8 mouse cellular contexts compared by ENCODE assay signal in genomic region chr9:57522114-57522860, GRCm38 (mm10). TPM values are rescaled to one million over a fixed set of nuclear protein-coding genes. Genes with fewer than 3 reads are reported as not detected.
DNase-seq lines count a peak whose midpoint lies in the region; ATAC-seq lines count a peak whose summit lies in the region.

No protein-coding gene starts in this region.

- peak; percentile 27 for DNase-seq in cerebellum, adult 9-10 months
- DNase-seq in 3T3-L1 (ENCODE audit: low read depth, low spot score): peak; percentile 39
- no peak for DNase-seq in liver, embryonic 11.5 days (ENCODE audit: low spot score)
- DNase-seq in ovary, postnatal 14 days (ENCODE audit: low spot score): no peak
- DNase-seq in left cerebral cortex, postnatal 36 days (ENCODE audit: low spot score in 2 of 2): no peak
- no peak for DNase-seq in yolk sac, embryonic 10.5 days (ENCODE audit: low spot score)

- H3K36me3 ChIP-seq in forebrain, embryonic 12.5 days (replicated peaks): no peaks in the 10 kb centered on the region
- H3K36me3 ChIP-seq in liver, embryonic 11.5 days (ENCODE audit: control insufficient read depth, insufficient read depth, low read length): no peaks in the 10 kb centered on the region

- H3K9ac ChIP-seq in forebrain, embryonic 12.5 days: peak overlapping the region; percentile 97
- H3K9ac ChIP-seq in liver, embryonic 11.5 days (ENCODE audit: low read depth, low read length): peak overlapping the region; percentile 96

- peak overlapping the region; percentile 97 for H3K4me3 ChIP-seq in forebrain, embryonic 12.5 days (replicated peaks)
- H3K4me3 ChIP-seq in liver, embryonic 11.5 days (ENCODE audit: low read depth, low read length): peak overlapping the region; percentile 91

- no peak overlapping the region for H3K27ac ChIP-seq in forebrain, embryonic 12.5 days
- H3K27ac ChIP-seq in liver, embryonic 11.5 days (ENCODE audit: low read depth, low read length): no peak overlapping the region; the same call in 1 of the 2 replicates

- H3K27me3 ChIP-seq in forebrain, embryonic 12.5 days: no peaks in the 10 kb centered on the region
- H3K27me3 ChIP-seq in liver, embryonic 11.5 days (replicated peaks; ENCODE audit: control insufficient read depth, insufficient read depth, low read length): no peaks in the 10 kb centered on the region

- peaks cover 22% of the 10 kb centered on the region for H3K4me1 ChIP-seq in forebrain, embryonic 12.5 days
- H3K4me1 ChIP-seq in liver, embryonic 11.5 days (replicated peaks; ENCODE audit: control insufficient read depth, insufficient read depth, low read length): peaks cover 10% of the 10 kb centered on the region

- no peaks in the 10 kb centered on the region for H3K9me3 ChIP-seq in forebrain, embryonic 12.5 days
- no peaks in the 10 kb centered on the region for H3K9me3 ChIP-seq in liver, embryonic 11.5 days (ENCODE audit: control insufficient read depth, low read length)

- H3K4me2 ChIP-seq in forebrain, embryonic 12.5 days: peak overlapping the region; percentile 85
- H3K4me2 ChIP-seq in liver, embryonic 11.5 days: peak overlapping the region; percentile 82

- no peak for ATAC-seq in cerebellum, adult (ENCODE audit: insufficient number of reproducible peaks, low FRiP score, low TSS enrichment)
- ATAC-seq in forebrain, embryonic 12.5 days (ENCODE audit: low FRiP score): no peak
- no peak for ATAC-seq in liver, embryonic 11.5 days (replicated peaks; ENCODE audit: low FRiP score)

- intact Hi-C loops in left cerebral cortex, postnatal 36 days (cut with DNase I): loop anchor here (5.0 kb wide), 2 partner anchors 55 to 445 kb away; partner anchors contain the start of gene Scamp5

- 42% methylated on average over 7 of the region's 7 CpGs for WGBS in forebrain, embryonic 12.5 days
- 37% methylated on average over 7 of the region's 7 CpGs for WGBS in liver, embryonic 11.5 days

RNA-seq across cellular contexts. Expression of gene Cox5a, which starts 1.2 kb away (rescaled TPM):
- 694 and 697 TPM in 2 replicates for polyA plus RNA-seq in forebrain, embryonic 12.5 days (2016; fragmentation: Nextera tagmentation; extraction: Ambion mirVana)
- polyA plus RNA-seq in liver, embryonic 11.5 days (2014; fragmentation: Nextera tagmentation; extraction: Ambion mirVana): 519 and 531 TPM in 2 replicates
- 100 to 1,000 TPM; 378 to 426 TPM for total RNA-seq in left cerebral cortex, postnatal 36 days (2021)

RNA-seq across cellular contexts. Expression of gene Fam219b, which starts 15.0 kb away (rescaled TPM):
- 18.2 and 19.3 TPM in 2 replicates for polyA plus RNA-seq in forebrain, embryonic 12.5 days (2016; fragmentation: Nextera tagmentation; extraction: Ambion mirVana)
- 14.8 and 15.7 TPM in 2 replicates for polyA plus RNA-seq in liver, embryonic 11.5 days (2014; fragmentation: Nextera tagmentation; extraction: Ambion mirVana)
- 10 to 100 TPM; 17.3 to 21.5 TPM for total RNA-seq in left cerebral cortex, postnatal 36 days (2021)

RNA-seq across cellular contexts. Expression of gene Rpp25, which starts 18.5 kb away (rescaled TPM):
- 5.5 and 5.7 TPM in 2 replicates for polyA plus RNA-seq in forebrain, embryonic 12.5 days (2016; fragmentation: Nextera tagmentation; extraction: Ambion mirVana)
- polyA plus RNA-seq in liver, embryonic 11.5 days (2014; fragmentation: Nextera tagmentation; extraction: Ambion mirVana): 2.1 and 3.1 TPM in 2 replicates
- total RNA-seq in left cerebral cortex, postnatal 36 days (2021): 10 to 100 TPM; 16.4 to 20.3 TPM

RNA-seq across cellular contexts. Expression of gene Mpi, which starts 30.3 kb away (rescaled TPM):
- 62.3 and 62.5 TPM in 2 replicates for polyA plus RNA-seq in forebrain, embryonic 12.5 days (2016; fragmentation: Nextera tagmentation; extraction: Ambion mirVana)
- polyA plus RNA-seq in liver, embryonic 11.5 days (2014; fragmentation: Nextera tagmentation; extraction: Ambion mirVana): 25.8 and 28.0 TPM in 2 replicates
- 10 to 100 TPM; 63.6 to 66.3 TPM for total RNA-seq in left cerebral cortex, postnatal 36 days (2021)

RNA-seq across cellular contexts. Expression of gene Scamp2, which starts 38.5 kb away (rescaled TPM):
- 57.8 and 60.6 TPM in 2 replicates for polyA plus RNA-seq in forebrain, embryonic 12.5 days (2016; fragmentation: Nextera tagmentation; extraction: Ambion mirVana)
- 47.6 and 50.3 TPM in 2 replicates for polyA plus RNA-seq in liver, embryonic 11.5 days (2014; fragmentation: Nextera tagmentation; extraction: Ambion mirVana)
- total RNA-seq in left cerebral cortex, postnatal 36 days (2021): 10 to 100 TPM; 18.2 to 24.2 TPM

Comparison
In these comparisons a context has a peak if more than half of its experiments do, and no peak if none do; other contexts are left out.
1. DNase-seq: peak in cerebellum, adult 9-10 months (single experiment) and 3T3-L1 (single experiment); none in liver, embryonic 11.5 days (single experiment), ovary, postnatal 14 days (single experiment), left cerebral cortex, postnatal 36 days (0 of 2) and yolk sac, embryonic 10.5 days (single experiment).